Mouse (Mus musculus) MEL (cell line): ENCODE results near the gene Tbk1. TPM values are rescaled to one million over a fixed set of nuclear protein-coding genes. Genes with fewer than 3 reads are reported as not detected.

Source experiments
- DNase-seq: peaks from one replicate; pipeline ENCODE4 v3.0.0; 2011; ENCODE audit warnings: low read depth, low spot score
- H3K27ac ChIP-seq: 2 replicates; pipeline ENCODE4 v1.5.1; 2012; ENCODE audit warnings: low read depth, mild to moderate bottlenecking, control low read depth, low read length, moderate library complexity; ENCODE audit not compliant: control insufficient read depth
- H3K27me3 ChIP-seq, 2 experiments: fragments of 150-350 bp in 1 of 2; sonication (generic) in 1 of 2; 2 replicates each; pipeline ENCODE4 v1.6.1; 2012; ENCODE audit warnings: low read length in 2 of 2, mild to moderate bottlenecking in 2 of 2, improper control_type of control experiment in 1 of 2, moderate library complexity in 1 of 2; ENCODE audit not compliant: insufficient read depth in 2 of 2, control insufficient read depth in 1 of 2
- H3K36me3 ChIP-seq, 2 experiments: 2 replicates each; pipeline ENCODE4 v1.6.1; 2012 to 2014; ENCODE audit warnings: low read length in 2 of 2, improper control_type of control experiment in 1 of 2, inconsistent platforms in 1 of 2, mild to moderate bottlenecking in 1 of 2; ENCODE audit not compliant: insufficient read depth in 2 of 2, control insufficient read depth in 1 of 2
- H3K4me1 ChIP-seq, 2 experiments: fragments of 150-350 bp in 1 of 2; sonication (generic) in 1 of 2; 2 replicates each; pipeline ENCODE4 v1.6.1; 2012; ENCODE audit warnings: low read length in 2 of 2, improper control_type of control experiment in 1 of 2, mild to moderate bottlenecking in 1 of 2; ENCODE audit not compliant: insufficient read depth in 2 of 2, control insufficient read depth in 1 of 2
- H3K4me3 ChIP-seq, 2 experiments: fragments of 150-350 bp in 1 of 2; sonication (generic) in 1 of 2; 2 replicates each; pipeline ENCODE4 v1.5.1; 2012; ENCODE audit warnings: low read depth in 2 of 2, low read length in 2 of 2, mild to moderate bottlenecking in 2 of 2, moderate library complexity in 2 of 2, control low read depth in 1 of 2, improper control_type of control experiment in 1 of 2; ENCODE audit not compliant: control insufficient read depth in 1 of 2, insufficient read depth in 1 of 2
- H3K79me2 ChIP-seq: 2 replicates; pipeline ENCODE4 v1.6.1; 2012; ENCODE audit warnings: mild to moderate bottlenecking, low read length, moderate library complexity; ENCODE audit not compliant: control insufficient read depth, poor library complexity, insufficient read depth
- H3K9ac ChIP-seq: 2 replicates; pipeline ENCODE4 v1.6.1; 2012; ENCODE audit warnings: low read depth, mild to moderate bottlenecking, control low read depth, low read length, moderate library complexity; ENCODE audit not compliant: control insufficient read depth, poor library complexity, severe bottlenecking
- H3K9me3 ChIP-seq: fragments of 150-350 bp; sonication (generic); replicated peaks from 2 replicates; pipeline ENCODE4 v1.6.1; 2012; ENCODE audit warnings: mild to moderate bottlenecking, low read length, improper control_type of control experiment, moderate library complexity; ENCODE audit not compliant: insufficient read depth
- CHD1 ChIP-seq: IDR thresholded peaks from 2 replicates; pipeline ENCODE4 v1.6.1; 2012; ENCODE audit warnings: low read depth, mild to moderate bottlenecking, inconsistent platforms, low read length, improper control_type of control experiment
- CHD2 ChIP-seq: IDR thresholded peaks from 2 replicates; pipeline ENCODE4 v1.6.1; 2011; ENCODE audit warnings: low read length, improper control_type of control experiment
- ETS1 ChIP-seq: IDR thresholded peaks from 2 replicates; pipeline ENCODE4 v1.6.1; 2012; ENCODE audit warnings: low read depth, mild to moderate bottlenecking, inconsistent platforms, low read length, improper control_type of control experiment, moderate library complexity
- JUND ChIP-seq: IDR thresholded peaks from 2 replicates; pipeline ENCODE4 v1.6.1; 2011; ENCODE audit warnings: low read depth, mild to moderate bottlenecking, improper control_type of control experiment, low read length
- MAX ChIP-seq: IDR thresholded peaks from 2 replicates; pipeline ENCODE4 v1.6.1; 2011; ENCODE audit warnings: low read length, improper control_type of control experiment
- NELFE ChIP-seq: IDR thresholded peaks from 2 replicates; pipeline ENCODE4 v1.6.1; 2011; ENCODE audit warnings: low read depth, low read length, improper control_type of control experiment
- NRF1 ChIP-seq: IDR thresholded peaks from 2 replicates; pipeline ENCODE4 v1.6.1; 2014; ENCODE audit warnings: low read depth, mild to moderate bottlenecking, inconsistent platforms, low read length, improper control_type of control experiment, moderate library complexity; ENCODE audit not compliant: poor library complexity, insufficient read depth, severe bottlenecking
- POLR2A ChIP-seq, 2 experiments: IDR thresholded peaks; 2 replicates each; pipeline ENCODE4 v1.6.1; 2011 to 2012; ENCODE audit warnings: low read length in 2 of 2, mild to moderate bottlenecking in 2 of 2, control low read depth in 1 of 2, improper control_type of control experiment in 1 of 2, low read depth in 1 of 2, moderate library complexity in 1 of 2; ENCODE audit not compliant: control insufficient read depth in 1 of 2, insufficient read depth in 1 of 2, poor library complexity in 1 of 2
- POLR2AphosphoS5 ChIP-seq: IDR thresholded peaks from 2 replicates; pipeline ENCODE4 v1.6.1; 2012; ENCODE audit warnings: low read depth, borderline replicate concordance, mild to moderate bottlenecking, inconsistent platforms, low read length, moderate library complexity, mixed read lengths
- RCOR1 ChIP-seq: IDR thresholded peaks from 2 replicates; pipeline ENCODE4 v1.6.1; 2012; ENCODE audit warnings: low read depth, mild to moderate bottlenecking, inconsistent platforms, low read length, improper control_type of control experiment
- TCF12 ChIP-seq: IDR thresholded peaks from 2 replicates; pipeline ENCODE4 v1.6.1; 2014; ENCODE audit warnings: low read depth, mild to moderate bottlenecking, inconsistent platforms, low read length, improper control_type of control experiment, moderate library complexity
- UBTF ChIP-seq: IDR thresholded peaks from 2 replicates; pipeline ENCODE4 v1.6.1; 2012; ENCODE audit warnings: low read depth, mild to moderate bottlenecking, inconsistent platforms, low read length, improper control_type of control experiment, moderate library complexity, borderline replicate concordance; ENCODE audit not compliant: insufficient read depth
- ZKSCAN1 ChIP-seq: IDR thresholded peaks from 2 replicates; pipeline ENCODE4 v1.6.1; 2012; ENCODE audit warnings: low read depth, mild to moderate bottlenecking, inconsistent platforms, low read length, improper control_type of control experiment, moderate library complexity
- ZNF384 ChIP-seq: IDR thresholded peaks from 2 replicates; pipeline ENCODE4 v1.6.1; 2012; ENCODE audit warnings: low read depth, mild to moderate bottlenecking, inconsistent platforms, low read length, improper control_type of control experiment
- polyA plus RNA-seq, 2 experiments: library from polyadenylated mRNA; stranded (reverse) in 1 of 2; unstranded in 1 of 2; fragments of >175 nt in 1 of 2; fragments of >200 nt in 1 of 2; gene quantifications; 2 replicates each; pipeline versions ENCODE4 v1.2.1 to v1.2.4; 2012; ENCODE audit warnings: low replicate concordance in 2 of 2, low read depth in 1 of 2; ENCODE audit not compliant: insufficient read length in 2 of 2, insufficient read depth in 1 of 2, missing spikeins in 1 of 2
- total RNA-seq: library from RNA; depleted of rRNA; stranded (reverse); fragments of 300-350 nt; gene quantifications from 2 replicates; pipeline ENCODE4 v1.2.3, GENCODE M21; 2012

Gene Tbk1
- total and polyA plus RNA-seq, 3 experiments: 18.0 to 31.1 TPM; not detected in 1

DNA sequence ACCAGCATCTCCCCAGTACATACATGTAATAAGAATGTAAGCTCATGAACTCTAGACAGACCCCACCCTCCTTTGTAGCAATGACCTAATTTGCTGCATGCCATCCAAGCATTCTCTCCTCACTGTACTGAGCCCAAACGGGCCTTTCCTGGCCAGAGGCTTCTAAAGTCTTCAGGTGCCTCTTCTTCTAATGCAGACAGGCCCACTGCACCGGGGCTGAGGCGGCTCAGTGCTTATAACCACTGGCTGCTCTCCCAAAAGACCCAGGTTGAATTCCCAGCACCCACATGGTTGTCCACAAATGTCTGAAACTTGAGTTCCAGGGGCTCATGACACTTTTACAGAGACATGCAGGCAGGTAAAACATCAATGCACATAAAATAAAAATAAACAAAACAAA lies 15.6 kb downstream of the Tbk1 start:
- Histone ChIP-seq H3K36me3 (peaks cover 0 to 2% of the 10 kb centered on the region in 2 experiments; a peak in 1 of 4 replicates), H3K4me3 (no peak overlapping the region), H3K9me3 (no peaks in the 10 kb centered on the region), H3K9ac (no peak overlapping the region), H3K4me1 (no peaks in the 10 kb centered on the region), H3K79me2 (no peaks in the 10 kb centered on the region), H3K27me3 (no peaks in the 10 kb centered on the region), H3K27ac (no peak overlapping the region)
- TF ChIP-seq MAX (no peak), ZNF384 (no peak), ZKSCAN1 (no peak)
- DNase-seq: no peak

DNA sequence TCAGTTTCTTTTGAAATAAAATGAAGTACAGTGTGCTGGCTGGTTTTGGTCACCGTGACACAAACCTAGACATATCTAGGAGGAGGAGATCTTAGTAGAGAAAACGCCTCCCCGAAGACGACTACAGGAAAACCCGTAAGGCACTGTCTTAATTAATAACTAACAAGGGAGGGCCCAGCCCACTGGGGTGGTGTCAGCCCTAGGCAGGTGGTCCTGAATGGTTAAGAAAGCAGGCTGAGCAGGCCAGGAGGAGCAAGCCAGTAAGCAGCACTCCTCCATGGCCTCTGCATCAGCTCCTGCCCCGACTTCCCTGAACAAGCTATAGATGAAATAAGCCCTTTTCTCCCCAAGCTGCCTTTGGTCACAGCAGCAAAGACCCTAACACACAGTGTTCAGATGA lies 16.8 kb downstream of the Tbk1 start:
- H3K79me2 ChIP-seq: no peaks in the 10 kb centered on the region
- H3K9ac ChIP-seq: no peak overlapping the region
- no peaks in the 10 kb centered on the region for H3K9me3 ChIP-seq
- H3K4me3 ChIP-seq: no peak overlapping the region
- no peak overlapping the region for H3K27ac ChIP-seq
- no peak for DNase-seq
- H3K27me3 ChIP-seq: no peaks in the 10 kb centered on the region
- H3K4me1 ChIP-seq: no peaks in the 10 kb centered on the region
- H3K36me3 ChIP-seq: no peaks in the 10 kb centered on the region; a peak in 1 of 4 replicates
- TF ChIP-seq POLR2AphosphoS5: no peak
- no peak for TF ChIP-seq NRF1
- no peak for TF ChIP-seq ETS1
- no peak for TF ChIP-seq POLR2A (IDR thresholded peaks at IDR 0.05; ENCODE audit: control insufficient read depth in 1 of 2, insufficient read depth in 1 of 2, low read depth in 1 of 2, low read length in 2 of 2, poor library complexity in 1 of 2)
- TF ChIP-seq UBTF: no peak
- no peak for TF ChIP-seq RCOR1
- TF ChIP-seq CHD2: no peak
- TF ChIP-seq ZKSCAN1: no peak
- TF ChIP-seq NELFE: no peak
- no peak for TF ChIP-seq JUND
- TF ChIP-seq, all 39 proteins: peak for 0

DNA sequence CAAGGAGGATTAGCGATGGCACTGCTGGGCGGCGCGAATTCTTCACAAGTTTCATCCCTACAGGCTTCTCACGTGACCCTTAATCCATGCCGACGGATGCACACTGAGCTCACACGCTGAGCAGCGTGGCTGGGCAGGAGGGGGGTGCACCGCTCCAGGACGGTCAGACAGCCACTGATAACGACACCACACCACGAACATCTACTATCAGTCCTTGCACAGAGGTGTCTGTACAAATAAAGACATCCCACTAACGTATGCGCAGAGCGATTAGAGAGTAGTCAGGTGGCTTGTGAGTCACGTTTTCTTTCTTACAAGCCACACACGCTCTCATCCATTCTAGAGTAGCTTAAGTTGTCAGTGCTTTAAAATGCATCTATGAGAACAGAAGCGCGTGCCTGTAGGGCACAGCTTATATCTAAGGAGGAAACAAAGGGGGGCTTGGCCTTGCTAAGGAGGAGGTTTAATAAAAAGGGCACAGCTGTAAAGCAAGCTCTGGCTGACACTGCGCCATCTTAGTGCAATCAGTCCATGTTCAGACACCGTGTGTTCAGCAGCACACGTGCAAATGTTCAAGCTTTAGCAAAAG lies 17.5 kb downstream of the Tbk1 start:
- Histone ChIP-seq H3K9ac (no peak overlapping the region), H3K27me3 (no peaks in the 10 kb centered on the region), H3K36me3 (no peaks in the 10 kb centered on the region; a peak in 1 of 4 replicates), H3K9me3 (no peaks in the 10 kb centered on the region), H3K4me1 (no peaks in the 10 kb centered on the region), H3K79me2 (no peaks in the 10 kb centered on the region), H3K27ac (no peak overlapping the region), H3K4me3 (no peak overlapping the region)
- TF ChIP-seq CHD1: no peak
- no peak for TF ChIP-seq TCF12
- no peak for DNase-seq
